Mouse (Mus musculus): ENCODE results near the gene Klk13.
"Not testable (repeated sequence)": the region's sequence is repeated elsewhere in the genome, so short reads cannot be mapped to it uniquely, and the experiment has no call there.

Gene Klk13

DNA sequence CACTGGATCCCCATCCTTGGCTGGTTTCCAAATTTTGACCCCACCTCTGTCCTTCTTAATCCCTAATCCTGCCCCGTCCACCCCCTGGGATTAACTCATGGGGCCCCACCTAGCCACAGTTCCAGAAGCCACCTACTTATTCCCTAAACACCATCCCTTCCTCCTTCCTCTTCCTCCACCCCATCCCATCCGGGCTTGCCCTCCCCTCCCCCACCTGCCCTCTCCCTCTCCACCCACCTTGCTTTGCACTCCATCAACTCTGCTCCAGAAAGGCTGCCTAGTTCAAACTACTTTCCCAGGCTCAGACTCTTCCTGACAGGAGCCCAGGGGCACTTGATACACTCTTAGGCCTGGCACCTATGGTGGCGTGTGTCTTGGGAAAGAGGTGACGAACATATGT is at the start of gene Klk13:
TSS of gene Klk13 (plus strand) at position 301 of the 400 bp plus-strand sequence.
- DNase-seq (ENCODE audit: low spot score in 2 of 2): no peak

DNA sequence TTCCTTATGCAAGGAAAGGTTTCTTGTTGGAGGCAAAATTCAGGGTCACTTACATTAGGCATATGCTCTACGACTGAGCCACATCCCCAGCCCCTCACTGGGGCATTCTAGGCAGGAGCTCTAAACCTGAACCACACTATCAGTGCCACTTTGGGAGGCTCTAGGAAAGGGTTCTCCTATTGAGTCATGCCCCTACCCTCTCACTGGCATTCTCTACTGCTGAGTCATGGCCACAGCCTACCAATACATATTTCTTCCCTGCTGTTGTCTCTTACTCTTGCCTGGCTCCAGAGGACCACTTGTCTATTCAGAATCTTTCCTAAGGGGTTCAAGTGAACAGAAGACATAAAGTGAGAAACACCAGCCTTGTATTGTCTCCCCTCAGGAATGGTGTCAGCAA is 49.6 kb upstream of the Klk13 start:
- DNase-seq (ENCODE audit: low spot score in 2 of 2): no peak

DNA sequence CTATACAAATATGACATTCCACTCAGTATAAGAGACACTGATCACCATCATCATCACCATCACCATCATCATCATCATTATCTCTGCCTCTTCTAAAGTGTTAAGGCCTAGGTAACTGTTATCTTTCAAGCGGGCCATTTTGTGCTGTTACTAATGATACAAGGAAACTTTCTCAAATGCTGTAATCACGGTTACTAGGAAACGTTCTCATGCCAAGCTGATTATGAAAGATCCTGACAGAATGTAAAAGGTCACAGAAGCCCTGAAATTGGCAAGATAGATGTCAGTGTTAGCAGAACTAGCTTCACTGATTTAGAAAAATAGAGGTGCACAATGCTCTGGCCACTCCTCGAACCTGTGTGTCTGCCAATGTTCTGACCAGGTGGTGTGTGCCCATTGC is 45.1 kb upstream of the Klk13 start:
- DNase-seq (ENCODE audit: low spot score in 2 of 2): not testable (repeated sequence)

DNA sequence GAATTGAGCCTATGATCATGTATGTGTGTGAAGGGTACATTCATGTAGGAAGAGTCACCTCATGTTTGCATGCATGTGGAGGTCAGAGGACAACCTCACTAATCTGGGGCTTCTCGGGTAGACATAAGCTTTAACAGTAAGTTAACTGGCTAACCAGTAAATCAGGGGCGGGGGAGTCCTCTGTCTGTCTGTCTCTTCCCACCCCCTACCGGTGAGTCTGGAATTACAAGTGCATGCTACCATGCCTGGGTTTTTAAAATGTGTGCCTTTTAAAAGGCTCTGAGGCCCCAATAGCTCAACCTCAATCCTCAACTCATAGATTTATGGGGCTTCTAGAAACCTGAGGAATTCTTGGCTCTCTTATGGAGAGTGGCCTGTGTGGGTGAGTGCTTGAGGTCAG is 43.8 kb upstream of the Klk13 start:
- DNase-seq (ENCODE audit: low spot score in 2 of 2): no peak

DNA sequence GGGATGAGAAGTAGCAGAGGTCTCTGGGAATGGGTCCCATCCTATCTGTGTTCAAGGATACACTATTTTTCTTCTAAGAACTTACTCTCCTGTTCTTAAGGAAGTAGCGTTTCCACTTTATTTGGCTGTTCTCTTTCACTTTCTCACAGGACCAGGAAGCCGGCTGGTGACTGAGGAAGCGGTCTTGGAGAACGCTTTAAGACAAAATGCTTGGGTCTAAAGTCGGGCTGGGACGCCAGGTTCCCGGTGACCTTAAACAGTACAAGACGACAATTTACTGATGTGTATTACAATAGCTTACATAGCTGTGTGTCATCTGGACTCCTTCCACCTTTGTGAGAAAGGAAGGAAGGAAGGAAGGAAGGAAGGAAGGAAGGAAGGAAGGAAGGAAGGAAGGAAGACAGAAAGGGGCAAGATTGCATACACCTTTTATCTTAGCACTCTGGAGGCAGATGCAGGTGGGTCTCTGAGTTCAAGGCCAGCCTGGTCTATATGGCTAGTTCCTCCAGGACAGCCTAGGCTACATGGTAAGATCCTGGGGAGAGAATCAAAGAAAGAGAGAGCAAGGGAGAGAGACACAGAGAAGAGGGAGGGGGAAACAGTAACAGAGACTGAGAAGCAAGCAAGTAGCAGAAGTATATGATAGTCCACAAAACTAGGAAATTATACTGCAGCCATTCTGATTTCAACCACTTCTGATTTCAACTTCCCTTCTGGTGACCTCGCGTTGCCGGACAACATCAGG is 41.1 kb upstream of the Klk13 start:
- DNase-seq (ENCODE audit: low spot score in 2 of 2): no peak

DNA sequence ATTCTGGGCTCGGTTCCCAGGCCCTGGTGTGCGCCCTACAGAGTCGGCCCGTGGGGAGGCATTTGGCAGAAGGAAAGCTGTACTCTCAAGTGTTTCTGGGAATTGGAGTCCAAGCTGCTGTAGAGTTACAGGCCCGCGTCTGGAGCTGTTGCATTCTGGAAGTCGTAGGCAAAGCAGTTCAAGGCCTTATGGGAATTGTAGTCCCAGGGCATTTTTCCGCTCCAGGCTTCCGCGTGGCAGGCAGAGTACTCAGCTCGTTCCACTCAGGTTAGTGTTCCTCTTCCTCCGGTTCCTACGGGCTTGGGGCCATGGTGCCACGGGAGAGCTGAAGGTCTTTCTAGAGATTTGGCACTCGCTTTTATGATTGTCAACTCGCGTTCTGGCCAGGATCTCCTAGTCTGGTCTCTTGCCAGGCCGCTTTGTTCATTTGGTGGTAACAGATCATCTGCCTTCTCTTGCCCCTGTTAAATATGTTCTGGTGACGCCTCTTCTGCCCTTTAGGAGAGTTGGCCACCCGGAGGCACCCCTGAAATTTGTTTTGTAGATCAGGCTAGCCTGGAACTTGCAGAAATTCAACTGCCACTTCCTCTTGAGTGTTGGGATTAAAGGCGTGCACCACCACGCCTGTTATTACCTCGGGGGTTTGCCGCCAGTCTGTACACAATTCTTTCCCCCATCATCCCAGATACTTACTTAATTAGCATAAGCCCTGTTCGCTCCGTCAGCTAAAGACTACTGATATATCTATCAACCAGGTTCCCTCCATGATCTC is 40.4 kb upstream of the Klk13 start, which contains the start of gene Ctu1:
TSS of gene Ctu1 (plus strand) at position 208 of the 772 bp plus-strand sequence.
- DNase-seq (ENCODE audit: low spot score in 2 of 2): peak; percentile 49 to 67

DNA sequence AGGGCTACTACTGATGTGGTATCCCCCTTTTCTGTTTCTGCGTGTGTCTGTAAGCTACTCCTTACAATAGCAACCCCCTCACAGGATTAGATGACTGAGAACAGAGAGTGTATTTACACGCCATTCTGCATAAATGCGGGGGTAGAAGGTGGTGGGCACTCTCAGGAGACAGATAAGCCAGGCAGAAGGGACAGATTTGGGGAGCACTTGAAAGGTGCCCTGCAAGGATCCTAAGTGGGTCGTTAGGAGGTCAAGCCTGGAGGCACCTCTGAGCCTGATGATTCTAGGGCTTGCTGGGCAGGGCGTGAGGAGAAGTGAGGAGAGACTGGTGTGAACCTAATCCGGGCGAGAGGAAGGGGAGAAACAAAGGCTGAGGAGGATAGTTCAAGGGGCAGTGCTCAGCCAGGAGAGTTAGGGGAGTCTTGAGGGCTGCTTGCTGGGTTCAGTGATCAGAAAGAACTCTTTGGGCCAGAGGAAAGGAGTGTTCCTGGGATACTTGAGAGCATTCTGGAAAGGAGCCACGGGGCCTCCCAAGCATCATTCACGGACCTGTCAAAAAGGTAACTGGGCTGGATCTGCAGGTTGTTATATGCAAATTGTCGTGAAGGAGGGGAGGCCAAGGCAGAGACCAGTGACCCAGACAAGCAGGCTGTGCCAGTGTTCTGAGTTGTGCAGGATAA is 39.6 kb upstream of the Klk13 start:
- no peak for DNase-seq (ENCODE audit: low spot score in 2 of 2)

DNA sequence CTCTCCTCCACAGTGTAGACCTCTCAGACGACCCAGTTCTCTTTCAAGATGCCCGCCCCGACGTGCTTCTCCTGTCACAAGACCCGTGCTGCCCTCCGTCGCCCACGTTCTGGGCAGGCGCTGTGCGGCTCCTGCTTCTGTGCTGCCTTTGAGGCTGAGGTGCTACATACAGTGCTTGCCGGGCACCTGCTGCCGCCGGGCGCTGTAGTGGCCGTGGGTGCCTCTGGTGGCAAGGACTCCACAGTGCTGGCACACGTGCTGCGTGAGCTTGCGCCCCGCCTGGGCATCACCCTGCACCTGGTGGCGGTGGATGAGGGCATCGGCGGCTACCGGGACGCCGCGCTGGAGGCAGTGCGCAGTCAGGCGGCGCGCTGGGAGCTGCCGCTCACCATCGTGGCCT is 37.3 kb upstream of the Klk13 start:
- DNase-seq (ENCODE audit: low spot score in 2 of 2): no peak

DNA sequence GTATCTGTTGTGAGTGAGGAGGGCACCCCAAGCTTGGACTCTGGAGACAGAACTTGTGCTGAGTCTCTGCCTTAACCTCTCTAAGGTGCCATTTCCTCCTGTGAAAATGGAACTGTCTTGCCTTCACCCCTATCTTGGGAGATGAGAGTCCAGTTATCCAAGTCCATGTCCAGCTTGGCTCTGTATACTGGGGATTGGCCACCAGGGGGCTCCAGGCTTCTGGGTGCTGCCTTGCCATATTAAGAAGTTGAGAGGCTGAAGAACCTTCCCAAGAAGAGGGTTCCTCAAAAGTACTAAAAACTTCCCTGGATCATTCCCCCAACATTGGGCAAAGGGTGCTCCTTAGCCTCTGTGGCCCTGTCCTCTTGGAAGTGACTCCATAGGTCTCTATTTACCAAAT is 33.9 kb upstream of the Klk13 start:
- no peak for DNase-seq (ENCODE audit: low spot score in 2 of 2)

DNA sequence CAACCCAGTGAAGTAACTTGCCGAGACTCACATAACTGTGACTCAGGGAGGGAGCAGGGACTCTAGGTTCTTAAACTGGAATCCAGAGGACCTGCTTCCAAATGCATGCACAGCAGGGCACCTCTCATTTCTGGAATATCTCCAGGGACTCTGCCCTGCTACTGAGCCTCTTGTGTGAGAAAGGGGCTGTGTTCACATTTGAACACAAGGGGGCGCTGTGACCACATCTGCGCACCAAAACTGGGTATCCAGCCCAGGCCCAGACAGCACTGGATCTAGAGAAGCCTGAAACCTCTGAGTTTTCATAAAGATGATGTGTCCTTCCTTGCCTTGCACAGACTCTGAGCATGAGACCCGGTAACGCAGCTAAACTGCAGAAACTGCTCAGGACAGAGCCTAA is 31.4 kb upstream of the Klk13 start:
- DNase-seq (ENCODE audit: low spot score in 2 of 2): peak in 1 of 2 experiments; percentile 25

DNA sequence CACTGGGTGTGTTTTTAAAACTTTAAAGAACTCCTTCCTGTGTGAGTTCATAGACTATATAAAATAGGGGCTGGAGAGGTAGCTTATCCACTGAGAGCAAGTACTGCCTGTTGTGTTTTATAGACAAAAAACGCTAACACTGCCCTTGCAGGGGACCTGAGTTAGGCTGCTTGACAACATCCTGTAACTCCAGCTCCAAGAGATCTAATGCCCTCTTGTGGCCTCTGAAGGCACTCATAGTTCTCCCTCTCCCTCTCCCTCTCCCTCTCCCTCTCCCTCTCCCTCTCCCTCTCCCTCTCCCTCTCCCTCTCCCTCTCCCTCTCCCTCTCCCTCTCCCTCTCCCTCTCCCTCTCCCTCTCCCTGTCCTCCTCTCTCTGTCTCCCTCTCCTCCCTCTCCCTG is 29.9 kb upstream of the Klk13 start:
- not testable (repeated sequence) for DNase-seq (ENCODE audit: low spot score in 2 of 2)

DNA sequence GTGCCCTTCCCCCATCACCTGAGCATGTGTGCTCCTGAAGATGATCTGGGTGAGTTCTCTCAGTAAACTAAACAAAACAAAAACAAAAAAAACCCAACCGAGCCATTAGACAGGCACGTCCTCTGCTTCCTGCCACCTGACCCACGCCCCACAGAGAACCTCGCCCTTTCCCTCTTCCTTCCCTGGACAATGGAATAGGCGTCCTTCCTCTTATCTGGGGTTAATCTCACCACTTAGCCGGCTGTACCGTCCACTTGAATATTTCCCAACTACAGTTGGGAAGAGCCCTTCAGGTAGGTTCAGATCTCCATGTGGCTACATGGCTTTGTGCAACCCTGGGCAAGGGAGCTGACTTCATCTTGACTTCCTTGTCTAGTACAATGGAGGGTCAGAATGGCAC is 27.3 kb upstream of the Klk13 start:
- DNase-seq (ENCODE audit: low spot score in 2 of 2): no peak

DNA sequence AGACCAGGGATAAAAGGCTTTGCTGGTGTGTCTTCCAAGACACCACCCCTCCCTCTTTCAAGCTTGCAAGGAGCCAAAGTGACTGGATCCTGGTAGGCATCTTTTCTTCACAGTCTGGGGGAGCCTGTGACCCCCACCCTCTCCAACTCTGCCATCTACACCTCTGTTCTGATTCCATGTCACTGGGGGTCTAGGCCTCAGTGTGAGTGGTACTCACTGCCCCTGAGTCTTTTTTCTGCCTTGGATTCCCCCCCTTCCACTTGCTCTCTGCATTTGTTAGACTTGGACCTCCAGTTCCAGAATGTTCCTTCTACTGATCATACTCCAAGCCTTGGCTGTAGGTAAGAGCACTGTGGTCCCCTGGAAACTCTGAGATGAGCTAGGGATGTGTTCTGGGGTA is 22.2 kb upstream of the Klk13 start, which contains the start of gene Klk14:
TSS of gene Klk14 (plus strand) at position 301 of the 400 bp plus-strand sequence.
- DNase-seq (ENCODE audit: low spot score in 2 of 2): no peak

DNA sequence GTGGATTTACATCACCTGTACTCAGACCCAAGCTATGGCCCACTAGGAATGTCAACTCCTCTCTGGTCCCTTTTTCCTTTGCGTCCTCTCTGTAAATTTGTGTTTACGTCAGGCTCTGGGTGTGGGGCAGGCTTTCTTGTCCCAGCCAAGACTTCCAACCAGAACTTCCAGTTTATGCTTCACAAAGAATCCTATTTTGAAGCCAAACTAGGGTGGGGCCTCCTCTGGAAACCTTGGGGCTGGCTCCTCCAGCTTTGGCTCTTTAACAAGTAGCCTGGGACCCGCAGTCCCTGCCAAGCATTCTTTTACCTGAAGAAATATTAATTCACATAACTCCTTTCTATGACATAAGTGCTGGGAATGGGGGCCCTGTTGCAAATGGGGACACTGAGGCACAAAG is 2.3 kb upstream of the Klk13 start:
- no peak for DNase-seq (ENCODE audit: low spot score in 2 of 2)

DNA sequence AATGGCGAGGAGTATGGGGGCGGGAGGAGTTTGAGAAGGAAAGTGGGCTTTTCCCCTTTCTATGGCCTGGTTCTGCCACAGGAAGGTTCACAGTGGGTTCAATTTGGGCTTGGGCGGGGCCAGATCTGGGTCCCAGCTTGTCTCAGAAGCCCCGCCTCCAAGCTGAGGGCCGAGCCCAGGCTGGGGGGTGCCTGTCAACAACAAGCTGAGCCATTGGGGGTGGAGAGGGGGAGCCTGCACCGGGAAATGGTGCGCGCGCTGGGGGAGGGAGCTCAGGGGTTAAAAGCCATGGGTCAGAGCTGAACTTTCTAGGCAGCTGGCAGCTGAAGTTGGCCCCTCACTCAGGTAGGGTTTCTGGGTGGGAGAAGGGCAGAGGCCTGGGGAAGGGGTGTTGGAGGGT is 550 bp downstream of the Klk13 start:
- DNase-seq (ENCODE audit: low spot score in 2 of 2): no peak

DNA sequence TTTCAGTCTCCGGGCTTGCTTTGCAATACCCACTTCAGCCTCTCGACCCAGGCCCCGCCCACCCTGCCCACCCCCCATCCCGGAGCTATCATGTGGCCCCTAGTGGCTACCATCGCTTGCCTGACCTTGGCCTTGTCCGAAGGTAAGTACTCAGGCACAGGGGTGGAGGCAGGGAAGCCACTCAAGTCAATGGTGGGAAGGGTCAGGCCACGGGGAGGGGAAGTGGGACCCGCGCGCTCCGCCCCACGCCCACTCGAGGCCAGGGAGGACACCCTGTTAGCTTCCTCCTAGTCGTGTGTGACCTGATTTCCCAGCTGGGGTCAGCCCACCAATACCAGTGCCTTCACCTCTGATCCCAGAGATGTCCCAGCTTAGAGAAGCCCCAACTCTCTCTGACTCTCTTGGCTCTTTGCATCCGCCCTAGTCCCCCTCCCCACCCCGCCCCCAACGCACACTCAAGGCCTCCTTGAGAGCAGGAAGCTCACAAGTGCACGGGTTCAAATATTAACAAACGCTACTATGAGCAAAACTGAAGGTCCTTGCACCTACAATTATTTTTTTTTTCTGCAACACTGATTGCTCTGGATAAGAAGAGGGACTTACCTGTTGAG is 1.5 kb downstream of the Klk13 start:
- no peak for DNase-seq (ENCODE audit: low spot score in 2 of 2)

DNA sequence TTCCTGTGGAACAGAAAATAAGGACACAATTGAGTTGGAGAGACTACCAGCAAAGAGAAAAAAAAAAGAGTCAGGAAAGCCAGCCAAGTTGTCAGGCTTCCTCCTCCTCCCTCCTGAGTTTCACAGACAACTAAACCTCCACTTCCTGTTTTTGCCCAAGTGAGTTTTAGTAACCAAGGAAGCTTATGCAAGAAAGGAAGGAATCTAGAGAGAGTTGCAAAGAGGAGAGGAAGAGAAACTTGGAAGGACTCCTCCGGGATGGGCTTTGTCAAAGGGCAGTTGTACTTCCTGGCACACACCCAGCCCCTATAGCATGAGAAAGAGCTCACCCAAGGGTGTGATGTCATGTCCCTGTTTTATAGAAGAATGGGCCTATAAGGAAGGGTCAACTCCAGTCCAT is 35.4 kb downstream of the Klk13 start:
- no peak for DNase-seq (ENCODE audit: low spot score in 2 of 2)

DNA sequence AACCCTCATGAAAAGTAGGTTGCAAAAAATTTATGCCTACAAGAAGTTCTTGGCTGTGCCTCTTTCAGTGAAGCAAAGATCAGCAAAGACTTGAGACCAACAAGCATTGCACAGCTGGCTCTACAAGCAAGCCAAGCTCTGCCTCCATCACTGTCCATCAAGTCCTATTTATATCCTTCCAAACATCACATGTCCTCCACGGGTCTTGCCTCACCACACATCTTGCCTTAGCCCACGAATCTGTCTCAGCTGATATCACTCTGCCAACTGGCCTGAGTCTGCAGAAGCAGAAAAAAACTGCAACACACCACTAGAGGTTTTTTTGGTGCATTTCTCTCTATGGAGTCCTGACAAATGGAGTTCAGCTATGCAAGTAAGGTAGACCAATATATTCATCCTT is 40.4 kb downstream of the Klk13 start:
- no peak for DNase-seq (ENCODE audit: low spot score in 2 of 2)

DNA sequence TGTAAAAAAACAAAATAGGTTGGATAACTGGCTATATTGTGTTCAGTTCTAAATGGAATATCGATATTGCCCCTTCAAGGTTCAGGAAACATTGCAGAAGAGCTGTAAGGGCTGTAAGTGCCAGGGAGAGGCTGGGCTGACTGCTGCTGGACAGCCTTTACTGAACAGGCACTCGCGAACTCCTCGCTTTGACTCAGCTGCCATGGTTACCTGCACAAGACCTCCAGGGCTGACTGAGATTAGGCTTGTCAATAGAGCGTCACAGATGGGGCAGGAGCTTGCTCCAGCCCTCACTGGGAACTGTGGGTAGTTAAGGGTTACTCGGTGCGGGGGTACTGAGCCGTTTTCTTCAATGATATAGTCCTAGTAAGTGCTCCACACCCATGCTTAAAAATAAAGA is 54.1 kb downstream of the Klk13 start:
- DNase-seq (ENCODE audit: low spot score in 2 of 2): no peak

DNA sequence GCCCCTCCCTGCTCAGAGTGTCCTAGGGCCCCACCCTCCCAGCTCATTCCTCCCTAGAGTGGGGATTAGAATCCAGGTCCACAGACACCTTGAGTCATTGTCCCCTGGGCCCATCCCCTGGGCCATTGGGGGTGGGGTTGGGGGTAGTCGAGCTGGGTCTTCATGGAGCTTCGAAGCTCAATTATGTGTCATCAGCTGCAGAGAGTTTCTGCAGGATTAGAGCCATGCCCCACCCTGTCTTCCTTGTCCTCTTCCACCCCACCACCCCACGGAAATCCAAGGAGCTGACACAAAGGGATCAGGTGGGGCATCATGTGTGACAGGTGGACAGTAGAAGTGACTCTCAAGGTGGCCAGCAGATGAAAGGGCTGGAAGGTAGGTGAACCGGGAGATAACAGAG is 56.2 kb downstream of the Klk13 start, which contains the start of gene Klk12:
TSS of gene Klk12 (plus strand) at position 301 of the 400 bp plus-strand sequence.
- no peak for DNase-seq (ENCODE audit: low spot score in 2 of 2)

DNA sequence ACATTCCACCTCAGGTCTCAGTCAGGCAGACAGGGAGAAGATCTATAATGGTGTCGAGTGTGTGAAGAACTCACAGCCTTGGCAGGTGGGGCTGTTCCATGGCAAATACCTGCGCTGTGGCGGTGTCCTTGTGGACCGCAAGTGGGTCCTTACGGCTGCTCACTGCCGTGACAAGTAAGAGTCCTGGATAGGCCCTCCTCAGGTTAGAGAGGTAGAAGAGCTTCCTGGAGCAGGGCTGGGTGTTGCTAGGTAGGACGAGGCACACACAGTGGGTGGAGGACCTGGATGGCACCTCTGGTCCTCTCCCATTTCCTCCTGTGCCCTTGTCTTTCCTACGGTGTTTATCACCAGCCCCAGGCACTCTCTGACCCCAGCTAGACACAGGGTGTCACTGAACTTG is 57.3 kb downstream of the Klk13 start:
- no peak for DNase-seq (ENCODE audit: low spot score in 2 of 2)

DNA sequence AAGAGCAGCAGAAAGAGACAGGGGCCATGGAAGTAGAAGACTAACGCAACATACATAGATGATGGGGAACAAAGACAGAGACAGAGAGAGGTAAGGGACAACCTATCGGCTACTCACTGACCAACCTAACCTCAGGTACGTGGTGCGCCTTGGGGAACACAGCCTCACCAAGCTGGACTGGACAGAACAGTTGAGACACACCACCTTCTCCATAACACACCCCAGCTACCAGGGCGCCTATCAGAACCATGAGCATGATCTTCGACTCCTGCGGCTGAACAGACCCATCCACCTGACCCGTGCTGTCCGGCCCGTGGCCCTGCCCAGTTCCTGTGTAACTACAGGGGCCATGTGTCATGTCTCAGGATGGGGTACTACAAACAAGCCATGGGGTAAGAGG is 58.3 kb downstream of the Klk13 start:
- no peak for DNase-seq (ENCODE audit: low spot score in 2 of 2)
